15 mouse cellular contexts compared by ENCODE assay signal in the genomic region with DNA sequence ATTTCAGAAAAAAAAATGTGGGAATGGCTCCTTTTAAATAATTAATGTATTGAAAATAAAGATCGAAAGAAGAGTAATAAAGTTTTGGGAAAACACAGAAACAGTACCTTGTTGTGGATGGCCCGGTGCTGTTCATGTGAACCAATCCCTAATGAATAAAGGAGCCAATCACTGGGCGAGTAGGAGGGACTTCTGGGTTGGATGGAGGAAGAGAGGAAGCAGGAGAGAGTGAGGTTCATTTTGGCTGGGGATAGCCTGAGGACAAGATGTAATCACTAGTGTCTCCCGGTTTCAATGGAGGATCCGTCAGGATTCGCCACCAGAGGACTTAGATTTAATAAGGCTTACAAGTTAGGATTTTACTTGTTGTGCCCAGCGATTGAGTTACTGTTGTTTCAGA.
"Had no signal": no experiment of that assay in that cellular context is flagged by ENCODE, and none has a peak within 500 bp of the region (broad histone marks: within the 10 kb centered on the region; RNA-seq: fewer than 3 reads in every experiment).

No protein-coding gene starts in this region.

- H3K4me3 ChIP-seq: midbrain, embryonic 10.5 days; midbrain, embryonic 12.5 days; myocyte; neural tube, embryonic 12.5 days; stomach, embryonic 15.5 days had no signal

- H3K27me3 ChIP-seq: midbrain, embryonic 12.5 days; neural tube, embryonic 12.5 days; stomach, embryonic 15.5 days had no signal

- H3K9me3 ChIP-seq: midbrain, embryonic 10.5 days; midbrain, embryonic 12.5 days; neural tube, embryonic 12.5 days; stomach, embryonic 15.5 days had no signal

- H3K36me3 ChIP-seq: midbrain, embryonic 10.5 days; midbrain, embryonic 12.5 days; neural tube, embryonic 12.5 days; stomach, embryonic 15.5 days had no signal

- H3K4me1 ChIP-seq: neural tube, embryonic 12.5 days; stomach, embryonic 15.5 days had no signal

- H3K9ac ChIP-seq: lung, embryonic 14.5 days; midbrain, embryonic 12.5 days; neural tube, embryonic 12.5 days; stomach, embryonic 15.5 days had no signal

- DNase-seq: lung, embryonic 14.5 days; lung, postnatal 10 days; lung, postnatal 4 days; midbrain, embryonic 14.5 days; right cerebral cortex, postnatal 14 days; thymus, adult 2 months; thymus, postnatal 25 days; thymus, postnatal 4 days had no signal

- H3K27ac ChIP-seq: midbrain, embryonic 10.5 days; midbrain, embryonic 12.5 days; neural tube, embryonic 12.5 days; stomach, embryonic 15.5 days; stomach, postnatal 0 days had no signal

- H3K4me2 ChIP-seq: lung, embryonic 14.5 days; midbrain, embryonic 12.5 days; neural tube, embryonic 12.5 days; stomach, embryonic 15.5 days had no signal

- ATAC-seq: midbrain, embryonic 16.5 days had no signal
